34 mouse cellular contexts compared by ENCODE assay signal in genomic region chr7:65296675-65297589, GRCm38 (mm10).
"Had no signal": no experiment of that assay in that cellular context is flagged by ENCODE, and none has a peak within 500 bp of the region (broad histone marks: within the 10 kb centered on the region; RNA-seq: fewer than 3 reads in every experiment).

No protein-coding gene starts in this region.

- H3K27me3 ChIP-seq: heart, embryonic 12.5 days; heart, embryonic 13.5 days; heart, embryonic 15.5 days; hindbrain, embryonic 12.5 days; hindbrain, embryonic 13.5 days; hindbrain, embryonic 15.5 days; intestine, embryonic 15.5 days; kidney, embryonic 15.5 days had no signal

- ATAC-seq: hindbrain, embryonic 16.5 days; hindbrain, postnatal 0 days; inflammation-experienced regulatory T-cells, adult 6 months; intestine, embryonic 15.5 days; intestine, embryonic 16.5 days; intestine, postnatal 0 days had no signal

- H3K4me2 ChIP-seq: heart, embryonic 11.5 days; heart, embryonic 12.5 days; heart, embryonic 13.5 days; heart, embryonic 15.5 days; hindbrain, embryonic 12.5 days; hindbrain, embryonic 13.5 days; hindbrain, embryonic 14.5 days; hindbrain, embryonic 15.5 days; intestine, embryonic 15.5 days; kidney, embryonic 15.5 days had no signal

- H3K9me3 ChIP-seq: heart, embryonic 10.5 days; heart, embryonic 12.5 days; heart, embryonic 13.5 days; heart, embryonic 15.5 days; hindbrain, embryonic 10.5 days; hindbrain, embryonic 12.5 days; hindbrain, embryonic 13.5 days; hindbrain, embryonic 15.5 days; intestine, embryonic 15.5 days; kidney, embryonic 15.5 days had no signal

- H3K4me1 ChIP-seq: heart, embryonic 10.5 days; heart, embryonic 12.5 days; heart, embryonic 13.5 days; heart, embryonic 15.5 days; hindbrain, embryonic 10.5 days; hindbrain, embryonic 12.5 days; hindbrain, embryonic 13.5 days; hindbrain, embryonic 15.5 days; intestine, embryonic 15.5 days; kidney, embryonic 15.5 days had no signal

- DNase-seq: heart, postnatal 10 days; heart, postnatal 14 days; heart, postnatal 36 days; heart, postnatal 4 days; kidney, adult 11 months; kidney, adult 18-20 months; kidney, adult 2 months; kidney, adult 8-10 months; kidney, adult 9 months; kidney, postnatal 10 days; kidney, postnatal 14 days; kidney, postnatal 25 days; kidney, postnatal 36 days; kidney, postnatal 4 days; layer of hippocampus, adult 9-11 months; layer of hippocampus, postnatal 36 days had no signal

- H3K4me3 ChIP-seq: heart, embryonic 10.5 days; heart, embryonic 12.5 days; heart, embryonic 13.5 days; heart, embryonic 15.5 days; hindbrain, embryonic 10.5 days; hindbrain, embryonic 12.5 days; hindbrain, embryonic 13.5 days; hindbrain, embryonic 15.5 days; intestine, embryonic 15.5 days; kidney, embryonic 15.5 days had no signal

- H3K27ac ChIP-seq: heart, embryonic 10.5 days; heart, embryonic 13.5 days; heart, embryonic 15.5 days; hindbrain, embryonic 10.5 days; hindbrain, embryonic 12.5 days; hindbrain, embryonic 13.5 days; hindbrain, embryonic 14.5 days; hindbrain, embryonic 15.5 days; hindbrain, postnatal 0 days; intestine, embryonic 15.5 days; kidney, embryonic 15.5 days; kidney, postnatal 0 days had no signal

- H3K9ac ChIP-seq: heart, embryonic 12.5 days; heart, embryonic 13.5 days; heart, embryonic 15.5 days; hindbrain, embryonic 12.5 days; hindbrain, embryonic 13.5 days; hindbrain, embryonic 14.5 days; hindbrain, embryonic 15.5 days; intestine, embryonic 15.5 days; kidney, embryonic 15.5 days had no signal
